Mouse (Mus musculus) brain, embryonic 14.5 days (tissue): ENCODE data around the gene Aipl1.

Source experiments
- CTCF ChIP-seq: fragments of 200-500 bp; IDR thresholded peaks from 2 replicates; pipeline ENCODE4 v1.5.1; 2012; ENCODE audit warnings: inconsistent platforms, mild to moderate bottlenecking, moderate library complexity, borderline replicate concordance; ENCODE audit not compliant: insufficient read depth, insufficient read length; ENCODE audit errors: extremely low read depth
- POLR2A ChIP-seq: fragments of 200-500 bp; IDR thresholded peaks from 2 replicates; pipeline ENCODE4 v1.6.1; 2012; ENCODE audit warnings: mild to moderate bottlenecking, inconsistent platforms, borderline replicate concordance; ENCODE audit not compliant: poor library complexity, insufficient read depth, insufficient read length, severe bottlenecking; ENCODE audit errors: extremely low read depth

DNA sequence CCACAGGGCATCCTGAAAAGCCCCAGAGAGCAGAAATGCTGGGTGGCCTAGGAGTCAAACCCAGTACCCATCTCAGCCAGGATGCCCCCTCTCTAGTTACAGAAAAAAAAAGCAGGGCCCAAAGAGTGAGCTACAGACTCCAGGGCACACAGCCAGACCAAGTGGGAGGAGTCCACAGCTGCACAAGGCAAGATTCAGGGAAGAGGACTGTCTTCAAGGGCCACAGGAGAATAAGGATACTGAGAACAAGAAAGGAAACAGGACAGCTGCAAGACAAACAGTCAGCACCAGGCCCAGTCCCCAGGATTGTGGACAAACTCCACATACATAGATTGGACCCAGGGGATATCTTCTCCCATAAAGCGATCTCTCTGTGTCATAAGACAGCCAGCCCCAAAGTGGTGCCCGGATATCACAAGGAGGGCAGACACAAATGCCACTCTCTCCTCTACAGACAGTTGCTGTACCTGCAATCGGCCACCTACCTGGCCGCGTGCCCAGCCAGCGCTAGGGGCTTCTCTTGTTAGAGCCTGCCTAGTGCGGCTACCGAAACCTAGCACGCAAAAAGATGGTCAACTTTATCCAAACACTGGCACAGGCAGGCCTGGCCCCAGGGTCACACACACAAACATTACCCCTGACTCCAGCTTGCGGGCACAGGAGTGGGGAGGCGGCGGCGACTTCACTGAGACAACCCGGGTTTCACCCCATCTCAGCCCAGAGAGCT is 13.0 kb upstream of the Aipl1 start:
- no peak for TF ChIP-seq CTCF
- no peak for TF ChIP-seq POLR2A
